Mouse (Mus musculus) neural tube, embryonic 11.5 days (tissue): Measurements from ENCODE around the gene Phf10. TPM values are rescaled to one million over a fixed set of nuclear protein-coding genes. Genes with fewer than 3 reads are reported as not detected.
"Not testable (repeated sequence)": the region's sequence is repeated elsewhere in the genome, so short reads cannot be mapped to it uniquely, and the experiment has no call there.

ENCODE experiments used
- ATAC-seq: fragments of 200-750 bp; cut with Nextera tagmentation; 2 replicates; pipeline ENCODE4 v1.8.0; 2017; ENCODE audit warnings: moderate number of reproducible peaks, mild to moderate bottlenecking, moderate TSS enrichment, moderate library complexity; ENCODE audit not compliant: insufficient read depth, low FRiP score, low TSS enrichment
- DNase-seq: peaks from one replicate; pipeline ENCODE4 v3.0.0-alpha.2; 2015; ENCODE audit warnings: low spot score
- H3K27ac ChIP-seq: fragments of 300-500 bp; sonication (generic); 2 replicates; pipeline ENCODE4 v1.5.1; 2014; ENCODE audit warnings: low read depth, mild to moderate bottlenecking, low read length
- H3K27me3 ChIP-seq: fragments of 300-500 bp; sonication (generic); 2 replicates; pipeline ENCODE4 v1.6.1; 2014; ENCODE audit warnings: mild to moderate bottlenecking, low read length, mixed read lengths; ENCODE audit not compliant: control insufficient read depth, insufficient read depth
- H3K36me3 ChIP-seq: fragments of 300-500 bp; sonication (generic); 2 replicates; pipeline ENCODE4 v1.6.1; 2014; ENCODE audit warnings: mild to moderate bottlenecking, low read length, moderate library complexity, mixed read lengths; ENCODE audit not compliant: control insufficient read depth, insufficient read depth
- H3K4me1 ChIP-seq: fragments of 300-500 bp; sonication (generic); 2 replicates; pipeline ENCODE4 v1.6.1; 2014; ENCODE audit warnings: low read length, mixed read lengths; ENCODE audit not compliant: control insufficient read depth, insufficient read depth
- H3K4me2 ChIP-seq: fragments of 300-500 bp; sonication (generic); 2 replicates; pipeline ENCODE4 v1.6.1; 2014; ENCODE audit warnings: low read depth, mild to moderate bottlenecking, moderate library complexity
- H3K4me3 ChIP-seq: fragments of 300-500 bp; sonication (generic); 2 replicates; pipeline ENCODE4 v1.5.1; 2014; ENCODE audit warnings: low read depth, low read length
- H3K9ac ChIP-seq: fragments of 300-500 bp; sonication (generic); 2 replicates; pipeline ENCODE4 v1.6.1; 2014; ENCODE audit warnings: mild to moderate bottlenecking, low read length
- H3K9me3 ChIP-seq: fragments of 300-500 bp; sonication (generic); 2 replicates; pipeline ENCODE4 v1.6.1; 2016; ENCODE audit warnings: low read length; ENCODE audit not compliant: control insufficient read depth
- WGBS: fragments of 180-500 bp; shearing (Covaris S2); extraction: QIAGEN DNeasy Blood & Tissue Kit; methylation state at CpG from one replicate; pipeline ENCODE4 v1.1.7; 2014; 5-methylcytosine and 5-hydroxymethylcytosine counted together
- polyA plus RNA-seq: library from polyadenylated mRNA; unstranded; fragments of >200 nt; fragmentation: Nextera tagmentation; extraction: Ambion mirVana; gene quantifications from 2 replicates; pipeline ENCODE4 v1.2.1, GENCODE M21; 2014

The Phf10 gene
- polyA plus RNA-seq = 34.2 and 37.0 TPM in 2 replicates

GRCm38 (mm10) chr17:14960951-14961556 is at the start of gene Phf10:
TSS of gene Phf10 (minus strand) at chr17:14961273.
- ATAC-seq, H3K27me3 ChIP-seq, H3K4me1 ChIP-seq, H3K36me3 ChIP-seq, H3K27ac ChIP-seq, H3K9me3 ChIP-seq: not testable (repeated sequence)
- DNase-seq = peak; percentile 46
- H3K4me2 ChIP-seq = peak within 1 kb of the TSS; percentile 93
- H3K9ac ChIP-seq = peak within 1 kb of the TSS; percentile 61
- H3K4me3 ChIP-seq = peak within 1 kb of the TSS; percentile 65
- WGBS = under 1% methylated on average over 35 of the region's 100 CpGs

GRCm38 (mm10) chr17:15009706-15010413 is 48.8 kb upstream of the Phf10 start, which contains the start of gene Gm3435:
TSS of gene Gm3435 (plus strand) at chr17:15010176.
- not testable (repeated sequence) for H3K4me3 ChIP-seq, H3K4me2 ChIP-seq, DNase-seq, H3K9ac ChIP-seq, H3K36me3 ChIP-seq, H3K27me3 ChIP-seq, H3K27ac ChIP-seq, H3K4me1 ChIP-seq, H3K9me3 ChIP-seq
- peak; percentile 97 for ATAC-seq
- WGBS = no CpG with 5 or more reads among the region's 60 CpGs

GRCm38 (mm10) chr17:15009088-15009487 is 48.0 kb upstream of the Phf10 start:
- H3K27me3 ChIP-seq, H3K36me3 ChIP-seq, DNase-seq, H3K9ac ChIP-seq, H3K27ac ChIP-seq, H3K9me3 ChIP-seq, H3K4me3 ChIP-seq, H3K4me2 ChIP-seq, H3K4me1 ChIP-seq: not testable (repeated sequence)
- peak; percentile 31; the same call in 1 of the 2 replicates for ATAC-seq
- no CpG with 5 or more reads among the region's 3 CpGs for WGBS

- ATAC-seq, H3K9ac ChIP-seq, H3K4me1 ChIP-seq, H3K4me2 ChIP-seq, DNase-seq, H3K9me3 ChIP-seq, H3K27ac ChIP-seq, H3K4me3 ChIP-seq, H3K36me3 ChIP-seq, H3K27me3 ChIP-seq: not testable (repeated sequence)
- no CpG with 5 or more reads among the region's 4 CpGs for WGBS
Observed at GRCm38 (mm10) chr17:15000047-15000446, 39.0 kb upstream of the Phf10 start.

- not testable (repeated sequence) for H3K27ac ChIP-seq, H3K27me3 ChIP-seq, DNase-seq, H3K4me2 ChIP-seq, H3K36me3 ChIP-seq, H3K4me1 ChIP-seq, H3K9ac ChIP-seq, H3K9me3 ChIP-seq, H3K4me3 ChIP-seq, ATAC-seq
- no CpG with 5 or more reads among the region's 5 CpGs for WGBS
Observed at GRCm38 (mm10) chr17:14994140-14994539, 33.1 kb upstream of the Phf10 start.

GRCm38 (mm10) chr17:14993139-14993832 is 32.2 kb upstream of the Phf10 start:
- no CpG with 5 or more reads among the region's 47 CpGs for WGBS

GRCm38 (mm10) chr17:14992522-14993138 is 31.6 kb upstream of the Phf10 start:
- peak; percentile 73 for ATAC-seq
- not testable (repeated sequence) for H3K9ac ChIP-seq, DNase-seq, H3K4me1 ChIP-seq, H3K9me3 ChIP-seq, H3K27me3 ChIP-seq, H3K4me2 ChIP-seq, H3K36me3 ChIP-seq, H3K4me3 ChIP-seq, H3K27ac ChIP-seq
- no CpG with 5 or more reads among the region's 98 CpGs for WGBS

More at GRCm38 (mm10) chr17:14993139-14993832, 32.2 kb upstream of the Phf10 start:
- not testable (repeated sequence) for H3K27ac ChIP-seq, DNase-seq, H3K4me1 ChIP-seq, H3K9me3 ChIP-seq, H3K4me2 ChIP-seq, H3K36me3 ChIP-seq, H3K9ac ChIP-seq, H3K27me3 ChIP-seq, H3K4me3 ChIP-seq
- peak; percentile 90 for ATAC-seq

GRCm38 (mm10) chr17:14990116-14990702 is 29.1 kb upstream of the Phf10 start:
- H3K27ac ChIP-seq, H3K4me3 ChIP-seq, H3K9me3 ChIP-seq, H3K36me3 ChIP-seq, H3K4me1 ChIP-seq, H3K27me3 ChIP-seq, ATAC-seq, DNase-seq, H3K4me2 ChIP-seq, H3K9ac ChIP-seq: not testable (repeated sequence)
- 82% methylated on average over 4 of the region's 5 CpGs for WGBS
